Mouse (Mus musculus): Measurements from ENCODE around the gene Plau.

GRCm38 (mm10) chr14:20866365-20866764 is 29.9 kb downstream of the Plau start:
- TF ChIP-seq HCFC1 (IDR thresholded peaks at IDR 0.05; ENCODE audit: borderline replicate concordance, insufficient read depth, low read length) (no peak), MAFK (IDR thresholded peaks at IDR 0.05; ENCODE audit: insufficient read depth, low read depth, low read length) (no peak)
